In genomic region chr2:120140326-120140725, GRCm38 (mm10) we compare ENCODE assay signal across 19 mouse cellular contexts. TPM values are rescaled to one million over a fixed set of nuclear protein-coding genes. Genes with fewer than 3 reads are reported as not detected.
A peak's percentile ranks its signal among the peaks of the same experiment; 100 is the strongest.
DNase-seq lines count a peak whose midpoint lies in the region; TF ChIP-seq lines count a peak whose summit lies in the region.
"Had no signal": no experiment of that assay in that cellular context is flagged by ENCODE, and none has a peak within 500 bp of the region (broad histone marks: within the 10 kb centered on the region; RNA-seq: fewer than 3 reads in every experiment).

No protein-coding gene starts in this region.

- no peak for TF ChIP-seq EP300 in heart, adult 2 months (IDR thresholded peaks at IDR 0.05; ENCODE audit: insufficient read depth, low read depth, low read length)

- peaks cover 6% of the 10 kb centered on the region for H3K79me2 ChIP-seq in heart, adult 2 months (replicated peaks; ENCODE audit: control insufficient read depth, insufficient read depth, low read length)

- no peak overlapping the region for H3K9ac ChIP-seq in heart, adult 2 months (ENCODE audit: low read depth, low read length)
- H3K9ac ChIP-seq: forebrain, postnatal 0 days; hindbrain, embryonic 15.5 days; liver, embryonic 14.5 days; midbrain, embryonic 15.5 days; neural tube, embryonic 15.5 days; stomach, embryonic 15.5 days had no signal

- no peak for DNase-seq in heart, adult 2 months
- no peak for DNase-seq in heart, adult 9 months (ENCODE audit: low spot score in 2 of 2)
- peak; percentile 37 for DNase-seq in kidney, adult 2 months
- DNase-seq in kidney, adult 11 months = no peak
- no peak for DNase-seq in spleen, adult 2 months (ENCODE audit: low read depth in 1 of 2, low spot score in 2 of 2)
- DNase-seq in spleen, postnatal 4 days (ENCODE audit: low spot score in 2 of 2) = no peak
- DNase-seq in thymus, postnatal 0 days (ENCODE audit: low spot score) = no peak
- DNase-seq: cerebellum, adult 8-10 months; forebrain, postnatal 0 days; spleen, adult 18-20 months; thymus, adult 18-20 months had no signal

- 23% methylated on average over 5 of the region's 5 CpGs for WGBS in heart, adult 2 months
- WGBS in kidney, adult 2 months = 72% methylated on average over 5 of the region's 5 CpGs
- WGBS in spleen, adult 2 months = 54% methylated on average over 5 of the region's 5 CpGs

- no peak overlapping the region for H3K4me3 ChIP-seq in heart, adult 2 months
- no peak overlapping the region for H3K4me3 ChIP-seq in kidney, adult 2 months (ENCODE audit: insufficient read depth, low read depth, low read length)
- no peak overlapping the region for H3K4me3 ChIP-seq in spleen, adult 2 months (ENCODE audit: extremely low read depth, insufficient read depth, insufficient read length)
- H3K4me3 ChIP-seq: forebrain, embryonic 10.5 days; hindbrain, embryonic 15.5 days; megakaryocyte, embryonic 14.5 days; midbrain, embryonic 15.5 days; neural tube, embryonic 15.5 days; stomach, embryonic 15.5 days had no signal

- peaks cover 51% of the 10 kb centered on the region for H3K36me3 ChIP-seq in heart, adult 2 months (ENCODE audit: control insufficient read depth, insufficient read depth, low read length)
- peaks cover 2% of the 10 kb centered on the region; the same call in 1 of the 2 replicates for H3K36me3 ChIP-seq in kidney, adult 2 months (ENCODE audit: control insufficient read depth, insufficient read depth, low read length)
- H3K36me3 ChIP-seq in spleen, adult 2 months (ENCODE audit: control insufficient read depth, insufficient read depth, low read length) = no peaks in the 10 kb centered on the region; the same call in 1 of the 2 replicates
- H3K36me3 ChIP-seq: forebrain, embryonic 10.5 days; hindbrain, embryonic 15.5 days; midbrain, embryonic 15.5 days; neural tube, embryonic 15.5 days; stomach, embryonic 15.5 days had no signal

- intact Hi-C loops in heart, adult 2 months (cut with DNase I) = no loop called here

- H3K27me3 ChIP-seq in heart, adult 2 months (ENCODE audit: control insufficient read depth, insufficient read depth, low read length) = no peaks in the 10 kb centered on the region
- H3K27me3 ChIP-seq in kidney, adult 2 months (replicated peaks; ENCODE audit: control insufficient read depth, insufficient read depth, low read length) = no peaks in the 10 kb centered on the region
- H3K27me3 ChIP-seq in spleen, adult 2 months (ENCODE audit: control insufficient read depth, insufficient read depth, low read length) = no peaks in the 10 kb centered on the region
- H3K27me3 ChIP-seq: CH12.LX; hindbrain, embryonic 15.5 days; megakaryocyte, embryonic 14.5 days; midbrain, embryonic 15.5 days; neural tube, embryonic 15.5 days; stomach, embryonic 15.5 days had no signal

- TF ChIP-seq CTCF in heart, adult 2 months (IDR thresholded peaks at IDR 0.05) = no peak
- no peak for TF ChIP-seq CTCF in kidney, adult 2 months (conservative IDR thresholded peaks at IDR 0.05; ENCODE audit: insufficient read depth, insufficient read length, low read depth, low read length)
- TF ChIP-seq CTCF in spleen, adult 2 months (IDR thresholded peaks at IDR 0.05; ENCODE audit: extremely low read depth, insufficient read depth, insufficient read length, insufficient replicate concordance) = no peak

- peaks cover 17% of the 10 kb centered on the region for H3K4me1 ChIP-seq in heart, adult 2 months (ENCODE audit: control insufficient read depth, insufficient read depth, low read length)
- H3K4me1 ChIP-seq in kidney, adult 2 months (ENCODE audit: control insufficient read depth, insufficient read depth, low read length) = peaks cover 6% of the 10 kb centered on the region; the same call in 1 of the 2 replicates
- peaks cover 18% of the 10 kb centered on the region for H3K4me1 ChIP-seq in spleen, adult 2 months (ENCODE audit: control insufficient read depth, insufficient read depth, insufficient read length)
- H3K4me1 ChIP-seq: hindbrain, embryonic 15.5 days; midbrain, embryonic 15.5 days had no signal

- H3K27ac ChIP-seq in heart, adult 2 months = peak overlapping the region; percentile 54
- H3K27ac ChIP-seq in kidney, adult 2 months (ENCODE audit: insufficient read depth, low read depth, low read length) = peak overlapping the region; percentile 69
- peak overlapping the region; percentile 39; the same call in 1 of the 2 replicates for H3K27ac ChIP-seq in spleen, adult 2 months (ENCODE audit: insufficient read depth, low read length)
- H3K27ac ChIP-seq: forebrain, embryonic 10.5 days; hindbrain, embryonic 15.5 days; liver, embryonic 14.5 days; midbrain, embryonic 15.5 days; neural tube, embryonic 15.5 days; stomach, embryonic 15.5 days had no signal

- no peak for TF ChIP-seq POLR2A in heart, adult 2 months (IDR thresholded peaks at IDR 0.05; ENCODE audit: insufficient read depth, low read depth, low read length)
- TF ChIP-seq POLR2A in kidney, adult 2 months (IDR thresholded peaks at IDR 0.05; ENCODE audit: low read depth, low read length) = no peak
- TF ChIP-seq POLR2A in spleen, adult 2 months (IDR thresholded peaks at IDR 0.05; ENCODE audit: low read depth, low read length) = no peak

RNA-seq across cellular contexts. Expression of gene Ehd4, which starts 14.1 kb away (rescaled TPM):
- 100 to 1,000 TPM; 330 to 373 TPM for total RNA-seq in heart, adult 2 months (2021)
- 213 and 279 TPM in 2 replicates for polyA plus RNA-seq in heart, adult 2 months (2012; rRNA removed)
- polyA plus RNA-seq in kidney, adult 2 months (2012; rRNA removed) = 36.5 and 38.2 TPM in 2 replicates
- polyA plus RNA-seq in spleen, adult 2 months (2012; rRNA removed) = 32.0 and 35.4 TPM in 2 replicates
- 33.4 and 34.5 TPM in 2 replicates for polyA plus RNA-seq in thymus, postnatal 0 days (2015; fragmentation: Nextera tagmentation; extraction: Ambion mirVana)
